Mouse (Mus musculus): Measurements from ENCODE around the gene Shisa9. TPM values are rescaled to one million over a fixed set of nuclear protein-coding genes. Genes with fewer than 3 reads are reported as not detected.

Gene Shisa9
- polyA plus RNA-seq, 1 experiment from 2014 or later = 0.51 TPM

DNA sequence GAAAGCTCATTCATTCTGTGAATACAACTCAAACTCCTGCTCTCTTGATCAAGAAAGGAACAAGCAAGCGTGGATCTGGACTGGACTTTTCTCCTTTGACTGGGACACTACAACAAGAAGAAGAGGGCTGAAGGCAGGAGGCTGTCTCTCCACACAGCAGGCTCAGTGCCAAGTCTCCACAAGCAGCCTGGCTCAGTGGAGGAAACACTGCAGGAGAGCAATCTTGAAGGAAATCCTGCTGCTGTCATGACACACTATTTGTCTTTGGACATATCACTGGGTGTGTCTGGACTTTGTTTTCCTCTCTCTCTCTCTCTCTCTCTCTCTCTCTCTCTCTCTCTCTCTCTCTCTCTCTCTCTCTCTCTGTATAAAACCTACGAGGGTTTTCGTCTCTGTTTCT is 249.4 kb downstream of the Shisa9 start:
- ATAC-seq (replicated peaks; ENCODE audit: low FRiP score, low read depth) (no peak), DNase-seq (ENCODE audit: low spot score) (peak; percentile 56)
- no peak overlapping the region for H3K27ac ChIP-seq
- H3K4me1 ChIP-seq (replicated peaks; ENCODE audit: insufficient read depth, low read length) = no peaks in the 10 kb centered on the region
- no peaks in the 10 kb centered on the region for H3K27me3 ChIP-seq (ENCODE audit: insufficient read depth, low read length)
- H3K9ac ChIP-seq (ENCODE audit: low read depth, low read length) = no peak overlapping the region
- 68% methylated on average over 3 of the region's 3 CpGs for WGBS
- H3K4me3 ChIP-seq (replicated peaks; ENCODE audit: low read depth, low read length) = no peak overlapping the region
- no peaks in the 10 kb centered on the region for H3K9me3 ChIP-seq (replicated peaks; ENCODE audit: low read length)
- no peaks in the 10 kb centered on the region for H3K36me3 ChIP-seq (ENCODE audit: insufficient read depth, low read length)
- no peak for TF ChIP-seq CTCF (IDR thresholded peaks at IDR 0.05; ENCODE audit: low read depth)
- H3K4me2 ChIP-seq (ENCODE audit: low read length) = no peak overlapping the region

DNA sequence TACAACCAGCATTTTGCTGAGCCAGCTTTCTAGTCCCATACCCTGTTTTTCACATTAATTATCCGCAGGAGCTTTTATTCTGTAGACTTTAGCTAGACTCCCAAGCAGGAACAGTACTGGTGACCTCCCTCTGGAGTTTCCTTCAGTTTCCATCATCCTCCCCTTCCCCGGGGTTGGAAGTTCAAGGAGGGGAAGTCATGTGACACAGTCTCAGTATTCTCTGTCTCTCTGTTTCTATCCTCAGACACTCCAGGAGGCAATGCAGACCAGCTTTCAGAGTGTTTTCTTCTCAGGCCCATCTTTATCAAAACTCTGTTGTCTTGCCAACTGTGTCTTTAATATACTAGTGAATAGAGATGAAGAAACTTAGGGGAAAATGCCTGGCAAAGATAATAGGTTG is 250.4 kb downstream of the Shisa9 start:
- no peaks in the 10 kb centered on the region for H3K27me3 ChIP-seq (ENCODE audit: insufficient read depth, low read length)
- H3K9me3 ChIP-seq (replicated peaks; ENCODE audit: low read length) = no peaks in the 10 kb centered on the region
- no peak for ATAC-seq (replicated peaks; ENCODE audit: low FRiP score, low read depth)
- no peak overlapping the region for H3K4me3 ChIP-seq (replicated peaks; ENCODE audit: low read depth, low read length)
- H3K4me1 ChIP-seq (replicated peaks; ENCODE audit: insufficient read depth, low read length) = no peaks in the 10 kb centered on the region
- no peaks in the 10 kb centered on the region for H3K36me3 ChIP-seq (ENCODE audit: insufficient read depth, low read length)
- no peak overlapping the region for H3K27ac ChIP-seq
- peak; percentile 58 for DNase-seq (ENCODE audit: low spot score)
- no peak; the same call in 1 of the 2 replicates for TF ChIP-seq CTCF (IDR thresholded peaks at IDR 0.05; ENCODE audit: low read depth)
- H3K9ac ChIP-seq (ENCODE audit: low read depth, low read length) = no peak overlapping the region
- H3K4me2 ChIP-seq (ENCODE audit: low read length) = no peak overlapping the region
- WGBS = 40% methylated on average over 2 of the region's 2 CpGs

DNA sequence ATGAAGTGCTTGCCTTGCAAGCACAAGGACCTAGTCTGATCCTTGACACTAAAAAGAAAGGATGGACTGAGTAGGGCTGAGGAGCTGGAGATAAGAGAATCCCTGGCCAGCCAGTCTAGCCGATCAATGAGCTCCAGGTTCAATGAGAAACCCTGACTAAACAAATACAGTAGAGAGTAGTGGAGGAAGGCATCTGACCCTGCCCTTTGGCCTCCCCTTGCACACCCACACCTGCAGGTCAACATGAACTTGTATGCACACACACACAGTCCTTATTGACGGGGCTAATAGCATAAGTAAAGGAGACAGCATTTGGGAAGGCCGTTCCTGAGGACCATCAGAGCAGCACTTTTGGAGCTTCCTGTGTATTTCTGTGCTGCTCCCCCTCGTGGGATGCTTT is 254.7 kb downstream of the Shisa9 start:
- Histone ChIP-seq H3K27me3 (ENCODE audit: insufficient read depth, low read length) (no peaks in the 10 kb centered on the region), H3K27ac (no peak overlapping the region), H3K9me3 (replicated peaks; ENCODE audit: low read length) (no peaks in the 10 kb centered on the region), H3K4me3 (replicated peaks; ENCODE audit: low read depth, low read length) (no peak overlapping the region), H3K36me3 (ENCODE audit: insufficient read depth, low read length) (no peaks in the 10 kb centered on the region), H3K4me1 (replicated peaks; ENCODE audit: insufficient read depth, low read length) (no peaks in the 10 kb centered on the region), H3K9ac (ENCODE audit: low read depth, low read length) (no peak overlapping the region), H3K4me2 (ENCODE audit: low read length) (no peak overlapping the region)
- no peak for TF ChIP-seq CTCF (IDR thresholded peaks at IDR 0.05; ENCODE audit: low read depth)
- 65% methylated on average over 4 of the region's 4 CpGs for WGBS
- DNase-seq (ENCODE audit: low spot score) (no peak), ATAC-seq (replicated peaks; ENCODE audit: low FRiP score, low read depth) (no peak)

DNA sequence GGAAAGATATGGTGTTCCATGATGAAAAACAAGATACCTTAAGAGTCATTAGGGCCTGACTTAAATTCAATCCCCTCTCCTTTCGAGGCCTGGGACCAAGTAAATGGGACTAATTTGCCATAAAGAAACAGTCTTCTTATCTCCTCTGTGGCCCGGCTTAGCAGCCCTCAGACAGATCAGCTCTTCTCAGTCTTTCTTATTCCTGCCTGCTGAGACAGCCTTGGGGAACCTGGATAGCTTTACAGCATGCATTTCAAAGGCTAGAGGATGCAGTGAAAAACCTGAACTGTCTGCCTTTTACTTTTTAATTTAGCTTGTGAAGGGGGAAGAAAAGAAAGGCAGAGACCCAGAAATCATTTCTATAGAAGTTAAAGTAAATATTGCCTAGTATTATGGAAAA is 275.4 kb downstream of the Shisa9 start:
- no peaks in the 10 kb centered on the region for H3K4me1 ChIP-seq (replicated peaks; ENCODE audit: insufficient read depth, low read length)
- WGBS = 20% methylated on average over 2 of the region's 2 CpGs
- H3K27ac ChIP-seq = no peak overlapping the region
- H3K9me3 ChIP-seq (replicated peaks; ENCODE audit: low read length) = no peaks in the 10 kb centered on the region
- H3K9ac ChIP-seq (ENCODE audit: low read depth, low read length) = no peak overlapping the region
- ATAC-seq (replicated peaks; ENCODE audit: low FRiP score, low read depth) (no peak), DNase-seq (ENCODE audit: low spot score) (no peak)
- H3K27me3 ChIP-seq (ENCODE audit: insufficient read depth, low read length) = no peaks in the 10 kb centered on the region
- no peak overlapping the region for H3K4me2 ChIP-seq (ENCODE audit: low read length)
- no peaks in the 10 kb centered on the region for H3K36me3 ChIP-seq (ENCODE audit: insufficient read depth, low read length)
- no peak overlapping the region for H3K4me3 ChIP-seq (replicated peaks; ENCODE audit: low read depth, low read length)
- TF ChIP-seq CTCF (IDR thresholded peaks at IDR 0.05; ENCODE audit: low read depth) = no peak

DNA sequence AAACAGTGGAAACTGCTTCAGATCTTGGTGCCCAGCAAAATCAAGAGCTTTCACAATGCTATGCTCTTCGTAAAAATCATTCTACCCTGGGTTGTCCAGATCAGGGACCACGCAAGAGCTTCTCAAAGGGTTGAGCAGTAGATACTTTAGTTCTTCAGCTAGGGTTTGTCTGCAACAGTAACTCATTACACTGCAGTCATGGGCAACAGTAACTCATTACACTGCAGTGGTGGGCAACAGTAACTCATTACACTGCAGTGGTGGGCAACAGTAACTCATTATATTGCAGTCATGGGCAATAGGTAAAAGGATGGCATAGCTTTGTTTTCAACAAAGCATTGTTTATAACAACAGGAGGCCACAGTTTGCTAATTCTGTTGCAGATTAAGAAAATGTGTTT is 281.9 kb downstream of the Shisa9 start:
- Histone ChIP-seq H3K4me3 (replicated peaks; ENCODE audit: low read depth, low read length) (no peak overlapping the region), H3K27ac (no peak overlapping the region), H3K36me3 (ENCODE audit: insufficient read depth, low read length) (no peaks in the 10 kb centered on the region), H3K4me2 (ENCODE audit: low read length) (no peak overlapping the region), H3K4me1 (replicated peaks; ENCODE audit: insufficient read depth, low read length) (no peaks in the 10 kb centered on the region), H3K9ac (ENCODE audit: low read depth, low read length) (no peak overlapping the region), H3K27me3 (ENCODE audit: insufficient read depth, low read length) (no peaks in the 10 kb centered on the region), H3K9me3 (replicated peaks; ENCODE audit: low read length) (no peaks in the 10 kb centered on the region)
- no peak for DNase-seq (ENCODE audit: low spot score)
- TF ChIP-seq CTCF (IDR thresholded peaks at IDR 0.05; ENCODE audit: low read depth) = no peak
- ATAC-seq (replicated peaks; ENCODE audit: low FRiP score, low read depth) = 0 out of 2 replicates have a peak, but pooled peaks have one; percentile 54
- WGBS = 87% methylated on average over 2 of the region's 2 CpGs

DNA sequence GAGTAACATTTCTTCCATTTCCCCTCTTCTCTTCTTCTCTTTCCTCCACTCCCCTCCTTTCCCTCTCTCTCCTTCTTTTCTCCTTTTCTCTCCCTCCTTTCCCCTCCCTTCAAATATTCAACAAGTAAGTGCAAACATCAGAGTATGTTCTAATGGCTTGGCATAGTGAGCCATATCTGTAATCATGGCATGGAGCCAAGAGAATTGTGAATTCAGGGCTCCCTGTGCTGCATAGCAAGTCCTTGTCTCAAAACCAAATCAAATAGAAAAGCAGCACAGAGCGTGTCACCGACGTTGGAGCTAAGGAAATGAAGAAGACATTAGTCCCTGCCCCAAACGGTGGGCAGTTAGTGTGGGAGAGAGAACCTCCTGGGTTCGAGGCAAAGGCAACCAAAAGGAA is 316.6 kb downstream of the Shisa9 start:
- Histone ChIP-seq H3K4me2 (ENCODE audit: low read length) (no peak overlapping the region), H3K27me3 (ENCODE audit: insufficient read depth, low read length) (no peaks in the 10 kb centered on the region), H3K4me1 (replicated peaks; ENCODE audit: insufficient read depth, low read length) (no peaks in the 10 kb centered on the region), H3K4me3 (replicated peaks; ENCODE audit: low read depth, low read length) (no peak overlapping the region), H3K9me3 (replicated peaks; ENCODE audit: low read length) (no peaks in the 10 kb centered on the region), H3K9ac (ENCODE audit: low read depth, low read length) (no peak overlapping the region), H3K36me3 (ENCODE audit: insufficient read depth, low read length) (no peaks in the 10 kb centered on the region), H3K27ac (no peak overlapping the region)
- ATAC-seq (replicated peaks; ENCODE audit: low FRiP score, low read depth) (no peak), DNase-seq (ENCODE audit: low spot score) (no peak)
- TF ChIP-seq CTCF (IDR thresholded peaks at IDR 0.05; ENCODE audit: low read depth) = no peak
- WGBS = 62% methylated on average over 5 of the region's 5 CpGs

DNA sequence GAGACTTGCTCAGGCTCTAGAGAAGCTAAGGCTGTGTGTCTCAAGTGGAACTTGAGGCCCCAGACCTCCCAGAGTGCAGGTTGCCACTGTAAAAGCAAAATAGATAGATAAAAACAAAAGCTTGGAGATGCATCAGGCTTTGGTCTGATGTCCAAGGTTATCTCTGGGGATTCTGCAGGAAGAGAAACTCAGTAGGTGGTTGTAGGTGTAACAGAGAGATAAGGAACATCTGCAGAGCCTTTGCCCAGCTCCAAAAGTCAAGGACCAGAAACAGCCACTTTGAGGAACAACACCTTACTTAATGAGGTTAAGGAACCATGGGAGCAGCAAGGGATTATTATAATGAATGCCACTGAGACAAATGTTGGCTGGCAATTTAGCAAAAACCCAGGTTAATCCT is 319.5 kb downstream of the Shisa9 start:
- Histone ChIP-seq H3K27me3 (ENCODE audit: insufficient read depth, low read length) (no peaks in the 10 kb centered on the region), H3K4me3 (replicated peaks; ENCODE audit: low read depth, low read length) (no peak overlapping the region), H3K9ac (ENCODE audit: low read depth, low read length) (no peak overlapping the region), H3K36me3 (ENCODE audit: insufficient read depth, low read length) (no peaks in the 10 kb centered on the region), H3K4me2 (ENCODE audit: low read length) (no peak overlapping the region), H3K27ac (no peak overlapping the region), H3K4me1 (replicated peaks; ENCODE audit: insufficient read depth, low read length) (no peaks in the 10 kb centered on the region), H3K9me3 (replicated peaks; ENCODE audit: low read length) (no peaks in the 10 kb centered on the region)
- TF ChIP-seq CTCF (IDR thresholded peaks at IDR 0.05; ENCODE audit: low read depth) = no peak
- ATAC-seq (replicated peaks; ENCODE audit: low FRiP score, low read depth) (no peak), DNase-seq (ENCODE audit: low spot score) (no peak)
